In genomic region chr12:11265382-11266281, GRCm38 (mm10) we compare ENCODE assay signal across 8 mouse cellular contexts. TPM values are rescaled to one million over a fixed set of nuclear protein-coding genes. Genes with fewer than 3 reads are reported as not detected.
DNase-seq lines count a peak whose midpoint lies in the region; ATAC-seq and TF ChIP-seq lines count a peak whose summit lies in the region.

Gen1 (minus strand) TSS chr12:11265801.
Smc6 (plus strand) TSS chr12:11265886.

- peaks cover 52% of the 10 kb centered on the region for H3K79me2 ChIP-seq in CH12.LX (replicated peaks; ENCODE audit: control insufficient read depth, extremely low read depth, insufficient read depth, poor library complexity, severe bottlenecking)

- H3K27ac ChIP-seq in CH12.LX (ENCODE audit: insufficient read depth, low read depth), result peak within 1 kb of the TSS; percentile 67
- H3K27ac ChIP-seq in forebrain, embryonic 11.5 days (ENCODE audit: low read depth, low read length), result peak within 1 kb of the TSS; percentile 81
- peak within 1 kb of the TSS; percentile 97 for H3K27ac ChIP-seq in heart, embryonic 16.5 days (ENCODE audit: low read length)
- H3K27ac ChIP-seq in liver, embryonic 15.5 days (replicated peaks), result peak within 1 kb of the TSS; percentile 96
- peak within 1 kb of the TSS; percentile 67 for H3K27ac ChIP-seq in neural tube, embryonic 12.5 days

- peaks cover 0 to 11% of the 10 kb centered on the region in 2 experiments for H3K36me3 ChIP-seq in CH12.LX (replicated peaks in 1 of 2; ENCODE audit: control insufficient read depth in 1 of 2, insufficient read depth in 1 of 2, low read length in 1 of 2)
- H3K36me3 ChIP-seq in forebrain, embryonic 11.5 days (ENCODE audit: control insufficient read depth, insufficient read depth, low read length), result no peaks in the 10 kb centered on the region
- 0 out of 2 replicates have a peak, but pooled peaks cover 1% of the 10 kb centered on the region for H3K36me3 ChIP-seq in heart, embryonic 16.5 days (ENCODE audit: control insufficient read depth, insufficient read depth)
- H3K36me3 ChIP-seq in liver, embryonic 15.5 days (replicated peaks), result peaks cover 5% of the 10 kb centered on the region; the same call in 1 of the 2 replicates
- H3K36me3 ChIP-seq in neural tube, embryonic 12.5 days, result no peaks in the 10 kb centered on the region

- peaks cover 0 to 31% of the 10 kb centered on the region in 2 experiments; a peak in 2 of 4 replicates for H3K4me1 ChIP-seq in CH12.LX (ENCODE audit: control insufficient read depth in 1 of 2, insufficient read depth in 2 of 2)
- H3K4me1 ChIP-seq in forebrain, embryonic 11.5 days (replicated peaks; ENCODE audit: control insufficient read depth, insufficient read depth, low read length), result peaks cover 2% of the 10 kb centered on the region; the same call in 1 of the 2 replicates
- peaks cover 23% of the 10 kb centered on the region for H3K4me1 ChIP-seq in heart, embryonic 16.5 days (ENCODE audit: control insufficient read depth, insufficient read depth, low read length)
- peaks cover 33% of the 10 kb centered on the region for H3K4me1 ChIP-seq in liver, embryonic 15.5 days (replicated peaks)
- peaks cover 22% of the 10 kb centered on the region for H3K4me1 ChIP-seq in neural tube, embryonic 12.5 days

- TF ChIP-seq RAD21 in CH12.LX (IDR thresholded peaks at IDR 0.05; ENCODE audit: low read depth, low read length), result no peak

- dilution Hi-C loops in CH12.LX (cut with MboI; ENCODE audit: extremely low pct_ligation_motif_present, extremely low pct_unique_long_range_greater_than_20kb, low sequenced_read_pairs), result no loop called here

- WGBS in forebrain, embryonic 11.5 days, result under 1% methylated on average over 80 of the region's 83 CpGs
- WGBS in heart, embryonic 16.5 days, result 1% methylated on average over 81 of the region's 83 CpGs
- under 1% methylated on average over 78 of the region's 83 CpGs for WGBS in liver, embryonic 15.5 days (ENCODE audit: insufficient replicate concordance)
- under 1% methylated on average over 79 of the region's 83 CpGs for WGBS in neural tube, embryonic 12.5 days

- DNase-seq in CH12.LX (ENCODE audit: extremely low read depth), result peak; percentile 96
- DNase-seq in c-Kit-positive CD71-positive TER-119-negative erythroid progenitor cells, embryonic 14.5 days (ENCODE audit: low read depth), result peak; percentile 88
- peak; percentile 98 for DNase-seq in forebrain, embryonic 11.5 days (ENCODE audit: low spot score)
- DNase-seq in kidney, postnatal 36 days, result peak; percentile 97
- peak; percentile 86 for DNase-seq in telencephalon, adult 2 months (ENCODE audit: low read depth, low spot score)

- peak within 1 kb of the TSS; percentile 89 to 98 (median 92) for H3K4me3 ChIP-seq in CH12.LX (replicated peaks in 1 of 3; ENCODE audit: low read depth in 2 of 3, low read length in 2 of 3, poor library complexity in 1 of 3)
- peak within 1 kb of the TSS; percentile 87 for H3K4me3 ChIP-seq in forebrain, embryonic 11.5 days (ENCODE audit: low read depth, low read length)
- H3K4me3 ChIP-seq in heart, embryonic 16.5 days (ENCODE audit: low read length), result peak within 1 kb of the TSS; percentile 89
- H3K4me3 ChIP-seq in liver, embryonic 15.5 days (replicated peaks), result peak within 1 kb of the TSS; percentile 95
- peak within 1 kb of the TSS; percentile 89 for H3K4me3 ChIP-seq in neural tube, embryonic 12.5 days

- no peaks in the 10 kb centered on the region for H3K9me3 ChIP-seq in CH12.LX (replicated peaks; ENCODE audit: low read length)
- H3K9me3 ChIP-seq in forebrain, embryonic 11.5 days (ENCODE audit: control insufficient read depth, low read length), result no peaks in the 10 kb centered on the region
- H3K9me3 ChIP-seq in heart, embryonic 16.5 days (replicated peaks; ENCODE audit: control insufficient read depth, low read length), result no peaks in the 10 kb centered on the region
- H3K9me3 ChIP-seq in liver, embryonic 15.5 days (replicated peaks), result no peaks in the 10 kb centered on the region
- H3K9me3 ChIP-seq in neural tube, embryonic 12.5 days, result no peaks in the 10 kb centered on the region

- H3K9ac ChIP-seq in CH12.LX (ENCODE audit: insufficient read depth, low read depth), result peak within 1 kb of the TSS; percentile 93
- H3K9ac ChIP-seq in forebrain, embryonic 11.5 days (ENCODE audit: low read length), result peak within 1 kb of the TSS; percentile 95
- peak within 1 kb of the TSS; percentile 97 for H3K9ac ChIP-seq in heart, embryonic 16.5 days (ENCODE audit: low read length)
- H3K9ac ChIP-seq in liver, embryonic 15.5 days, result peak within 1 kb of the TSS; percentile 96
- peak within 1 kb of the TSS; percentile 85 for H3K9ac ChIP-seq in neural tube, embryonic 12.5 days

- no peak for TF ChIP-seq EP300 in CH12.LX (IDR thresholded peaks at IDR 0.05; ENCODE audit: low read length)

- TF ChIP-seq CTCF in CH12.LX (conservative IDR thresholded peaks at IDR 0.05 in 1 of 2, IDR thresholded peaks at IDR 0.05 in 1 of 2; ENCODE audit: low read depth in 2 of 2, low read length in 2 of 2), result no peak

- in situ Hi-C loops in CH12.LX (cut with MboI; ENCODE audit: low pct_ligation_motif_present, low pct_unique_long_range_greater_than_20kb, low sequenced_read_pairs), result loop anchor here (10.0 kb wide), 1 partner anchor 61 kb away; the partner anchor contains the start of gene Msgn1

- peak; percentile 83 for TF ChIP-seq POLR2A in CH12.LX (IDR thresholded peaks at IDR 0.05; ENCODE audit: low read depth, low read length)

- H3K27me3 ChIP-seq in CH12.LX (replicated peaks), result no peaks in the 10 kb centered on the region
- H3K27me3 ChIP-seq in forebrain, embryonic 11.5 days (ENCODE audit: control insufficient read depth, insufficient read depth, low read length), result no peaks in the 10 kb centered on the region
- H3K27me3 ChIP-seq in heart, embryonic 16.5 days (ENCODE audit: control insufficient read depth, insufficient read depth, low read length), result no peaks in the 10 kb centered on the region
- H3K27me3 ChIP-seq in liver, embryonic 15.5 days, result no peaks in the 10 kb centered on the region
- H3K27me3 ChIP-seq in neural tube, embryonic 12.5 days (replicated peaks), result no peaks in the 10 kb centered on the region

- peak within 1 kb of the TSS; percentile 99 for H3K4me2 ChIP-seq in CH12.LX (ENCODE audit: insufficient read depth, low read depth, poor library complexity, severe bottlenecking)
- H3K4me2 ChIP-seq in forebrain, embryonic 11.5 days (ENCODE audit: low read depth, low read length, severe bottlenecking), result peak within 1 kb of the TSS; percentile 53
- peak within 1 kb of the TSS; percentile 97 for H3K4me2 ChIP-seq in heart, embryonic 16.5 days (ENCODE audit: low read depth, low read length)
- peak within 1 kb of the TSS; percentile 81 for H3K4me2 ChIP-seq in liver, embryonic 15.5 days
- H3K4me2 ChIP-seq in neural tube, embryonic 12.5 days (replicated peaks), result peak within 1 kb of the TSS; percentile 88

- ATAC-seq in forebrain, embryonic 11.5 days (replicated peaks; ENCODE audit: low FRiP score), result peak; percentile 98
- peak; percentile 98 for ATAC-seq in heart, embryonic 16.5 days (replicated peaks; ENCODE audit: extremely low read depth, insufficient read depth, low FRiP score)
- ATAC-seq in liver, embryonic 15.5 days (ENCODE audit: insufficient read depth), result peak; percentile 98
- ATAC-seq in neural tube, embryonic 12.5 days (ENCODE audit: low FRiP score, low read depth), result peak; percentile 99

TF ChIP-seq in CH12.LX, 34 proteins besides CTCF, POLR2A, EP300 and RAD21 (continues in another document):
- TF ChIP-seq GABPA (IDR thresholded peaks at IDR 0.05; ENCODE audit: insufficient replicate concordance, low read depth, low read length) (no peak), USF1 (IDR thresholded peaks at IDR 0.05; ENCODE audit: low read depth, low read length) (0 out of 2 replicates have a peak, but pooled peaks have one; percentile 4), SMC3 (IDR thresholded peaks at IDR 0.05; ENCODE audit: low read depth, low read length) (no peak), ZKSCAN1 (IDR thresholded peaks at IDR 0.05; ENCODE audit: borderline replicate concordance, low read depth, low read length) (no peak), NELFE (IDR thresholded peaks at IDR 0.05; ENCODE audit: low read depth, low read length) (peak; percentile 89), CHD2 (IDR thresholded peaks at IDR 0.05; ENCODE audit: low read length) (no peak), ELF1 (IDR thresholded peaks at IDR 0.05; ENCODE audit: low read depth, low read length) (peak; percentile 95), MAZ (IDR thresholded peaks at IDR 0.05; ENCODE audit: low read depth, low read length) (peak; percentile 72; the same call in 1 of the 2 replicates), UBTF (IDR thresholded peaks at IDR 0.05; ENCODE audit: low read depth, low read length) (no peak), CHD1 (IDR thresholded peaks at IDR 0.05; ENCODE audit: low read depth, low read length) (0 out of 2 replicates have a peak, but pooled peaks have one; percentile 11), BHLHE40 (IDR thresholded peaks at IDR 0.05; ENCODE audit: low read depth, low read length) (peak; percentile 82), MXI1 (IDR thresholded peaks at IDR 0.05; ENCODE audit: low read depth, low read length) (peak; percentile 83), KAT2A (IDR thresholded peaks at IDR 0.05; ENCODE audit: insufficient replicate concordance, low read length) (peak; percentile 68; the same call in 1 of the 2 replicates), ZC3H11A (IDR thresholded peaks at IDR 0.05; ENCODE audit: low read depth, low read length) (no peak), MYC (IDR thresholded peaks at IDR 0.05; ENCODE audit: low read depth, low read length) (peak; percentile 61; the same call in 1 of the 2 replicates)

RNA-seq across cellular contexts. Expression of gene Gen1, which starts in this region (rescaled TPM):
- 13.2 and 16.8 TPM in 2 replicates for total RNA-seq in CH12.LX (2012; rRNA removed)
- total RNA-seq in CH12.LX (2014; rRNA removed), result 14.4 and 14.8 TPM in 2 replicates
- 14.3 and 15.3 TPM in 2 replicates for polyA plus RNA-seq in CH12.LX (2012; ENCODE audit: insufficient read length, low read depth)
- 17.7 and 19.2 TPM in 2 replicates for polyA plus RNA-seq in forebrain, embryonic 11.5 days (2014; fragmentation: Nextera tagmentation; extraction: Ambion mirVana)
- 5.5 and 7.9 TPM in 2 replicates for polyA plus RNA-seq in heart, embryonic 16.5 days (2015; fragmentation: Nextera tagmentation; extraction: Ambion mirVana)
- polyA plus RNA-seq in liver, embryonic 15.5 days (2015; fragmentation: Nextera tagmentation; extraction: Ambion mirVana), result 8.7 and 9.4 TPM in 2 replicates
- 8.9 TPM in 2 replicates for polyA plus RNA-seq in neural tube, embryonic 12.5 days (2016; fragmentation: Nextera tagmentation; extraction: Ambion mirVana)

RNA-seq across cellular contexts. Expression of gene Smc6, which starts in this region (rescaled TPM):
- total RNA-seq in CH12.LX (2012; rRNA removed) (48.9 and 50.1 TPM in 2 replicates), CH12.LX (2014; rRNA removed) (47.9 and 55.8 TPM in 2 replicates)
- polyA plus RNA-seq in CH12.LX (2012; ENCODE audit: insufficient read length, low read depth), result 62.9 and 84.4 TPM in 2 replicates
- polyA plus RNA-seq in forebrain, embryonic 11.5 days (2014; fragmentation: Nextera tagmentation; extraction: Ambion mirVana), result 137 and 153 TPM in 2 replicates
- 110 and 111 TPM in 2 replicates for polyA plus RNA-seq in heart, embryonic 16.5 days (2015; fragmentation: Nextera tagmentation; extraction: Ambion mirVana)
- polyA plus RNA-seq in liver, embryonic 15.5 days (2015; fragmentation: Nextera tagmentation; extraction: Ambion mirVana), result 55.8 and 71.4 TPM in 2 replicates
- polyA plus RNA-seq in neural tube, embryonic 12.5 days (2016; fragmentation: Nextera tagmentation; extraction: Ambion mirVana), result 116 and 127 TPM in 2 replicates

Comparison
In these comparisons a context has a peak if more than half of its experiments do, and no peak if none do; other contexts are left out.
1. Peak in every context shown above with its lines: DNase-seq, ATAC-seq, H3K4me3 ChIP-seq and H3K27ac ChIP-seq.